Mouse (Mus musculus) midbrain, embryonic 13.5 days (tissue): ENCODE results near the gene A3galt2. TPM values are rescaled to one million over a fixed set of nuclear protein-coding genes. Genes with fewer than 3 reads are reported as not detected.

Experiments
- ATAC-seq: fragments of 200-750 bp; cut with Nextera tagmentation; 2 replicates; pipeline ENCODE4 v1.8.0; 2017; ENCODE audit warnings: mild to moderate bottlenecking, moderate TSS enrichment, moderate library complexity
- H3K27ac ChIP-seq: fragments of 300-500 bp; sonication (generic); 2 replicates; pipeline ENCODE4 v1.5.1; 2015; ENCODE audit warnings: inconsistent platforms, mild to moderate bottlenecking, moderate library complexity
- H3K27me3 ChIP-seq: fragments of 300-500 bp; sonication (generic); 2 replicates; pipeline ENCODE4 v1.6.1; 2015; ENCODE audit warnings: mild to moderate bottlenecking, inconsistent platforms
- H3K36me3 ChIP-seq: fragments of 300-500 bp; sonication (generic); 2 replicates; pipeline ENCODE4 v1.6.1; 2015; ENCODE audit warnings: mild to moderate bottlenecking, inconsistent platforms
- H3K4me1 ChIP-seq: fragments of 300-500 bp; sonication (generic); replicated peaks from 2 replicates; pipeline ENCODE4 v1.6.1; 2015; ENCODE audit warnings: inconsistent platforms
- H3K4me2 ChIP-seq: fragments of 300-500 bp; sonication (generic); replicated peaks from 2 replicates; pipeline ENCODE4 v1.6.1; 2015; ENCODE audit warnings: moderate library complexity, mild to moderate bottlenecking, inconsistent platforms
- H3K4me3 ChIP-seq: fragments of 300-500 bp; sonication (generic); replicated peaks from 2 replicates; pipeline ENCODE4 v1.5.1; 2015; ENCODE audit warnings: mild to moderate bottlenecking, inconsistent platforms
- H3K9ac ChIP-seq: fragments of 300-500 bp; sonication (generic); replicated peaks from 2 replicates; pipeline ENCODE4 v1.6.1; 2015; ENCODE audit warnings: mild to moderate bottlenecking, inconsistent platforms
- H3K9me3 ChIP-seq: fragments of 300-500 bp; sonication (generic); 2 replicates; pipeline ENCODE4 v1.6.1; 2016; ENCODE audit warnings: mild to moderate bottlenecking, inconsistent platforms
- WGBS: fragments of 180-500 bp; shearing (Covaris S2); methylation state at CpG from one replicate; pipeline ENCODE4 v1.1.7; 2015; 5-methylcytosine and 5-hydroxymethylcytosine counted together
- polyA plus RNA-seq: library from polyadenylated mRNA; unstranded; fragments of >200 nt; fragmentation: Nextera tagmentation; extraction: Ambion mirVana; gene quantifications from 2 replicates; pipeline ENCODE4 v1.2.1, GENCODE M21; 2015

Gene A3galt2
- polyA plus RNA-seq, 1 experiment from 2014 or later, result 0.58 TPM

GRCm38 (mm10) chr4:128728431-128728851 is 26.7 kb upstream of the A3galt2 start:
- no peaks in the 10 kb centered on the region for H3K27me3 ChIP-seq
- WGBS, result under 1% methylated on average over 5 of the region's 5 CpGs
- peak overlapping the region; percentile 99 for H3K9ac ChIP-seq
- H3K9me3 ChIP-seq, result no peaks in the 10 kb centered on the region
- peaks cover 77% of the 10 kb centered on the region for H3K4me1 ChIP-seq
- no peak for ATAC-seq
- peak overlapping the region; percentile 71 for H3K4me2 ChIP-seq
- H3K4me3 ChIP-seq, result peak overlapping the region; percentile 80
- peak overlapping the region; percentile 98 for H3K27ac ChIP-seq
- peaks cover 8% of the 10 kb centered on the region for H3K36me3 ChIP-seq

DNA sequence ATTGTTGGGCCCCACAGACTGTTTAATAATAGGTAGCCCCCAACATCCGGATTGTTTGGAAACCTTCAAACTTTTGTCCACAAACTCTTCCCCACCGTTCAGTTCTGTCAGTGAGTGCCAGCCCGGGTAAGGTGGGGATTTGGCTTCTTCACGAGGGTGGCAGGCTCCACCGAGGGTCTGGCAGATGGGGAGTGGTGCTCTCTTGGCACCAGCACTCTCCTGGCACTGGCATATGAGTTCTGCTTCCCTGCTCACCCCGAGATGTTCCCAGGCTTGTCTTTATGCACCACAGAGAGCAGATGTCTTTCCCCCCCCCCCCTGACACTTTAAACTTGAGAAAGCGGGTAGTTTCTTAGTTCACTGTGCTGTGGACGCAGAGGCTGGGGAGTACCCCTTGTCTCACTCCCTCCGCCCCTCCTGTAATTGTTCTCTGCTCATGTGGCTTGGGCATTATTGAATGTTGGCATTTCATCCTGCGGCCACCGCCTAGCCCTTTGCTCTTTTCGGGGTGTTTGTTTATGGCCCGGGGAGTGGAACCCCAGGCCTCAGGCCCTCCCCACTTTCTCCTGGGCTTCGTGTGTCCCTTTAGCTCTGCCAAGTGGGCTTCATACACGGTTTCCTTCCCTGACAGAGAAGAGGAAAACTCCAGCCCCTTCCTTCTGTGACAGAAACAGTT is 26.0 kb upstream of the A3galt2 start:
- Histone ChIP-seq H3K9ac (peak overlapping the region; percentile 99), H3K27ac (peak overlapping the region; percentile 98), H3K36me3 (peaks cover 8% of the 10 kb centered on the region), H3K4me1 (peaks cover 77% of the 10 kb centered on the region), H3K4me3 (peak overlapping the region; percentile 80), H3K9me3 (no peaks in the 10 kb centered on the region), H3K4me2 (peak overlapping the region; percentile 71), H3K27me3 (no peaks in the 10 kb centered on the region)
- 6% methylated on average over 15 of the region's 15 CpGs for whole genome bisulfite sequencing
- no peak for ATAC-seq

- Histone ChIP-seq H3K4me3 (peak overlapping the region; percentile 80), H3K27ac (peak overlapping the region; percentile 98), H3K9me3 (no peaks in the 10 kb centered on the region), H3K4me1 (peaks cover 79% of the 10 kb centered on the region), H3K27me3 (no peaks in the 10 kb centered on the region), H3K36me3 (peaks cover 8% of the 10 kb centered on the region), H3K9ac (peak overlapping the region; percentile 99), H3K4me2 (peak overlapping the region; percentile 71)
- 11% methylated on average over 5 of the region's 5 CpGs for WGBS
- no peak for ATAC-seq
Measured at GRCm38 (mm10) chr4:128729709-128730037, 25.5 kb upstream of the A3galt2 start.

DNA sequence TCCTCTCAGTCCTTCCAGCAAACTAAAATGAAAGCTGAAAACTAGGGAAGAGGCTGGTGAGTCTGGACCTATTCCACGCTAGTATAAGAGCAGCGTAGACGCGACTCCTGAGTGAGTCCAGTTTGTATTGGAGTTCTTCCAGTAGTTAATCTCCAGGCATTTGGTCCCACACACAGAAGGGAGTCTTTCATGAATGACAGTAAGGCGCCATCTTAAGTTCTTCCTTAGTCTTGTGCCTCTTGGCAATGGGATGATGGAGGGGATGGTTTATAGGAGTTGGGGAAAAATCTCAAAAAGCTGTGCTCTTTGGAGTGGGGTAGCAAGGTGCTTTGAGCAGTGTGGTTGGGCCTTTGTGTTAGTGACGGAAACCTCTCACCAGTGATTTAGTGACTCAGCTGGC is 24.9 kb upstream of the A3galt2 start:
- ATAC-seq, result no peak
- 0 out of 2 replicates have a peak overlapping the region, but pooled peaks have one; percentile 98 for H3K27ac ChIP-seq
- no peaks in the 10 kb centered on the region for H3K27me3 ChIP-seq
- H3K4me3 ChIP-seq, result peak overlapping the region; percentile 80
- peaks cover 85% of the 10 kb centered on the region for H3K4me1 ChIP-seq
- no peaks in the 10 kb centered on the region for H3K9me3 ChIP-seq
- peak overlapping the region; percentile 99 for H3K9ac ChIP-seq
- WGBS, result 43% methylated on average over 6 of the region's 6 CpGs
- peak overlapping the region; percentile 71 for H3K4me2 ChIP-seq
- H3K36me3 ChIP-seq, result peaks cover 8% of the 10 kb centered on the region

GRCm38 (mm10) chr4:128732794-128733193 is 22.4 kb upstream of the A3galt2 start:
- Histone ChIP-seq H3K9me3 (no peaks in the 10 kb centered on the region), H3K4me1 (peaks cover 93% of the 10 kb centered on the region), H3K36me3 (peaks cover 8% of the 10 kb centered on the region), H3K9ac (no peak overlapping the region), H3K4me3 (no peak overlapping the region), H3K27ac (no peak overlapping the region), H3K27me3 (no peaks in the 10 kb centered on the region), H3K4me2 (peak overlapping the region; percentile 49)
- no peak for ATAC-seq
- 43% methylated on average over 5 of the region's 5 CpGs for WGBS

DNA sequence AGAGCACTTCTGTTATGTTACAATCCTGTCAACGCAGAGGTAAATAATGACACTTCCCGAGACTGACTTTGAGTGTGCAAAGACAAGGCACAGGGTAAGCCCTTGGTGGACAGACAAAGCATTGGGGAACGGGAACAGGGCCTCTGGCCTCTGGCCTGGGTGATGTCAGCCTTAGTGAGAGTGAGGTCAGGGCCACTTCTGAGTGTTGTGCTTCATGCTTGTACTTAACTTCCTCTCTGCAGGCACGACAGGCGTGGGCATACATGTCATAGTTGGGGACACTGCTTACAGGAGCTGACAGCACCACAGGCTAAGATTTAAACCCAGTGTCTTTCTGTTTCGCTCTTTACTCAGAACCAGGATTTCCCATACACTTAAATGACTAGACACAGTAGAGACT is 21.7 kb upstream of the A3galt2 start:
- peaks cover 97% of the 10 kb centered on the region for H3K4me1 ChIP-seq
- 35% methylated on average over 6 of the region's 6 CpGs for WGBS

DNA sequence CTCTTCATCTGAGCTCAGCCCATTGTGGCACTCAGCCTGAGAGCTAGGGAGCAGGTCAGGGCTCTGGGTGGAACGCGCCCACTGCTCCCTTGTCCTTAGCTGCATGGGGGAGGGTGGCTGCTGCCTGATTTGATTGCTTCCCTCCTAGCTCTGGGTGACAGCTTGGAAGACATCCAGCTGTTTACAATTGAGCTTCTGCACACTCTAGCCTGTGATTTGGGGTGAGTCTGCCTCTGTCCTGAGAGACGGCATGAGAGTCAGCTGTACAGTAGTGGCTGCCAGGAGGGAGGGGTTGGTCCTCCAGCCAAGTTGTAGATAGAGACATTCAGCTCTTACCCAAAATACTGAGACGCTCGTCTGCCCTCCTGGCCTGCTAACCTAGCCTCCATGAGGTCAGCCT is 20.9 kb upstream of the A3galt2 start:
- Histone ChIP-seq H3K9ac (peak overlapping the region; percentile 43), H3K4me2 (peak overlapping the region; percentile 49), H3K27me3 (no peaks in the 10 kb centered on the region), H3K4me3 (peak overlapping the region; percentile 6; the same call in 1 of the 2 replicates), H3K4me1 (peaks cover 91% of the 10 kb centered on the region), H3K27ac (peak overlapping the region; percentile 92), H3K36me3 (peaks cover 8% of the 10 kb centered on the region), H3K9me3 (no peaks in the 10 kb centered on the region)
- ATAC-seq, result peak; percentile 53
- WGBS, result 11% methylated on average over 5 of the region's 5 CpGs

More for the DNA sequence above, 21.7 kb upstream of the A3galt2 start:
- Histone ChIP-seq H3K36me3 (peaks cover 8% of the 10 kb centered on the region), H3K27me3 (no peaks in the 10 kb centered on the region), H3K9ac (peak overlapping the region; percentile 43), H3K27ac (peak overlapping the region; percentile 92), H3K4me3 (peak overlapping the region; percentile 6; the same call in 1 of the 2 replicates), H3K4me2 (peak overlapping the region; percentile 49), H3K9me3 (no peaks in the 10 kb centered on the region)
- no peak for ATAC-seq

DNA sequence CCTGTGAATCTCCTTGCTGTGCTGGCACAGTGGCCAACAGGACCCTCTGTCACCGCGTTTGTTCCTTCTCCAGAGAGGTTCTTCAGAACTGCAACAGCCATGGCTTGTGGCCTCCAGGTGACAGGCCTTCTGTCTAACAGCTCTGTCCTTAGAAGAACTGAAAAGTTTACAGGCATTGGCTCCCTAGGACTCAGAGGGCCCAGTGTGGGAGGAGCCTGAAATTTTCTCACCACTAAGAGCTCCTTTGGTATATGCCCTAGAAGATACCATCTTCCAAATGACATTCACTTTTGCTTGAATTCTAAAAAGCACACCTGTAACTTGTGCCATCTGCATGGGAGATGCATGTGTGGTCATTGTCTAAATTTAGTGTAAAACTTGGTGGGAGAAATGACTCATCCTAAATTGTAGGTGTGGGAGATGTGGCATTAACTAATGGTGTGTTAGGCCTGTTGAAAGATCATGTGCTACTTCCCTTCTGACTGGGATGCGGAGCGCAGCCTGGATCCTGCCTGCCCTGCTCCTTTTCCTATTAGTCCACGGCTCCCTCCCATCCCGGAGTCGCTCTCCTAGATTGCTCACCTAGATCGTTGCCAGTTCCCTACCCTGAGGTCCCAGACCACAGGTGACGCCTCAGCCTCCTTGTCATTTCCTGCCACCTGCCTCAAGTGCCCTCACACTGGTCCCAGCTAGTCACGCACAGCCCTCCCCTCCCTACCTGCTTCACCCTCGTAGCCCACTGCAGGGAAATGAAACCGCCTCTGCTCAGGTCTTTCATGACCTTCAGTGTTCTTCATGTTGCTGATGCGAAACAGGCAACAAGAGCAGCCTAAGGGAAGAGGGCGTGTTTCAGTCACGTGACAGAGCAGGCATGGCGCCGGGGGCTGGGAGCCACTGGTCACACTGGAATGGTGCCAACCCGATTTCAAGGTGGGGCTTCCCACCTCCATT is 20.2 kb upstream of the A3galt2 start:
- Histone ChIP-seq H3K9me3 (no peaks in the 10 kb centered on the region), H3K36me3 (peaks cover 8% of the 10 kb centered on the region), H3K9ac (peak overlapping the region; percentile 47), H3K27me3 (no peaks in the 10 kb centered on the region), H3K4me1 (peaks cover 83% of the 10 kb centered on the region), H3K27ac (peak overlapping the region; percentile 92), H3K4me2 (peak overlapping the region; percentile 49), H3K4me3 (no peak overlapping the region)
- WGBS, result 71% methylated on average over 18 of the region's 18 CpGs
- no peak for ATAC-seq

GRCm38 (mm10) chr4:128737137-128737589 is 18.0 kb upstream of the A3galt2 start:
- Histone ChIP-seq H3K36me3 (0 out of 2 replicates have a peak, but pooled peaks cover 2% of the 10 kb centered on the region), H3K4me3 (peak overlapping the region; percentile 8; the same call in 1 of the 2 replicates), H3K27ac (peak overlapping the region; percentile 92), H3K4me2 (peak overlapping the region; percentile 49), H3K27me3 (no peaks in the 10 kb centered on the region), H3K9ac (peak overlapping the region; percentile 65), H3K4me1 (peaks cover 80% of the 10 kb centered on the region), H3K9me3 (no peaks in the 10 kb centered on the region)
- ATAC-seq, result peak; percentile 82
- whole genome bisulfite sequencing, result 3% methylated on average over 6 of the region's 6 CpGs

DNA sequence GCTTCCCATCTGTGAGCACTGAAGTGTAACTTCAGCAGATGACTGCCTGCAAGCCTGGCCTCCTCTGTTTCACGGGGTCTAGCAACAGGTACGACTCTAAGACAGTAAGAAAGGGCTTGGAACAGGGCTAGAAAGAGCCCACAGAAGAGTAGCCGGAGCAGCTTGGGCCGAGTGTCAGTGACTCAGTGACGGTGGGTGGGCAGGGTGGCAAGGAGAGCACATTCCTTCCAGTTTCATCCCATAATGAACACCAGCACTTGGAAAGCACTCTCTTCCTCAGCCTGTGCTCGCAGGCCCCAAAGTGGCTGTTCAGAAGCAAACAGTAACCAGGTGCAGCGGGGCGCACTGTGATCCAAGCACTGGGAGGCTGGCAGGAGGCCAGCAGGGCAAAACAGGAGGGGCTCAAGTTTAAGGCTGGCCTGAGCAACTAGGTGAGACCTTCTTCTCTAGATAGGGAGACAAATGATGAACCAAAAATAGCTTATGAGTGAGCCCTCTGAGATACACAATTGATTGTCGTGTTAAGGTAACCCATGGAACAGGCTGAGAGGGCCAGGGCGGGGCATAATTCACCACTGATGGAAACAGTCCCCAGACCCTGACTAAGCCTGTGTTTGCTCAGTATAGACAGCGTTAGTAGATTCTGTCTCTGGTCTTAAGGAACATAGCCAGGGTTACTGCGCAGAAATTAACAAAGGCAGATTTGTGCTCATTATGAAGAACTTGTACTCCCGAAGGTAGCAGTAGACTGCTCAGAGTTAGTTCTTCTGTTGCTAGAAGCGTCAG is 17.1 kb upstream of the A3galt2 start:
- ATAC-seq, result no peak

GRCm38 (mm10) chr4:128740878-128741277 is 14.3 kb upstream of the A3galt2 start:
- Histone ChIP-seq H3K4me3 (no peak overlapping the region), H3K27me3 (no peaks in the 10 kb centered on the region), H3K4me2 (no peak overlapping the region), H3K4me1 (peaks cover 52% of the 10 kb centered on the region), H3K36me3 (peaks cover 30% of the 10 kb centered on the region), H3K9ac (no peak overlapping the region), H3K9me3 (no peaks in the 10 kb centered on the region), H3K27ac (peak overlapping the region; percentile 19; the same call in 1 of the 2 replicates)
- no peak for ATAC-seq
- 66% methylated on average over 1 of the region's 1 CpGs for WGBS

More for the DNA sequence above, 17.1 kb upstream of the A3galt2 start:
- no peaks in the 10 kb centered on the region for H3K9me3 ChIP-seq
- H3K4me3 ChIP-seq, result no peak overlapping the region
- peak overlapping the region; percentile 92 for H3K27ac ChIP-seq
- H3K27me3 ChIP-seq, result no peaks in the 10 kb centered on the region
- H3K4me1 ChIP-seq, result peaks cover 81% of the 10 kb centered on the region
- peak overlapping the region; percentile 34 for H3K4me2 ChIP-seq
- WGBS, result 46% methylated on average over 14 of the region's 14 CpGs
- 0 out of 2 replicates have a peak, but pooled peaks cover 2% of the 10 kb centered on the region for H3K36me3 ChIP-seq
- H3K9ac ChIP-seq, result peak overlapping the region; percentile 52
